Mouse (Mus musculus) MEL (cell line): Measurements from ENCODE around the gene Ahcyl2. TPM values are rescaled to one million over a fixed set of nuclear protein-coding genes. Genes with fewer than 3 reads are reported as not detected.

ENCODE experiments used
- DNase-seq: peaks from one replicate; pipeline ENCODE4 v3.0.0; 2011; ENCODE audit warnings: low read depth, low spot score
- H3K27ac ChIP-seq: 2 replicates; pipeline ENCODE4 v1.5.1; 2012; ENCODE audit warnings: low read depth, mild to moderate bottlenecking, control low read depth, low read length, moderate library complexity; ENCODE audit not compliant: control insufficient read depth
- H3K27me3 ChIP-seq, 2 experiments: fragments of 150-350 bp in 1 of 2; sonication (generic) in 1 of 2; 2 replicates each; pipeline ENCODE4 v1.6.1; 2012; ENCODE audit warnings: low read length in 2 of 2, mild to moderate bottlenecking in 2 of 2, improper control_type of control experiment in 1 of 2, moderate library complexity in 1 of 2; ENCODE audit not compliant: insufficient read depth in 2 of 2, control insufficient read depth in 1 of 2
- H3K36me3 ChIP-seq, 2 experiments: 2 replicates each; pipeline ENCODE4 v1.6.1; 2012 to 2014; ENCODE audit warnings: low read length in 2 of 2, improper control_type of control experiment in 1 of 2, inconsistent platforms in 1 of 2, mild to moderate bottlenecking in 1 of 2; ENCODE audit not compliant: insufficient read depth in 2 of 2, control insufficient read depth in 1 of 2
- H3K4me1 ChIP-seq, 2 experiments: fragments of 150-350 bp in 1 of 2; sonication (generic) in 1 of 2; 2 replicates each; pipeline ENCODE4 v1.6.1; 2012; ENCODE audit warnings: low read length in 2 of 2, improper control_type of control experiment in 1 of 2, mild to moderate bottlenecking in 1 of 2; ENCODE audit not compliant: insufficient read depth in 2 of 2, control insufficient read depth in 1 of 2
- H3K4me3 ChIP-seq, 2 experiments: fragments of 150-350 bp in 1 of 2; sonication (generic) in 1 of 2; 2 replicates each; pipeline ENCODE4 v1.5.1; 2012; ENCODE audit warnings: low read depth in 2 of 2, low read length in 2 of 2, mild to moderate bottlenecking in 2 of 2, moderate library complexity in 2 of 2, control low read depth in 1 of 2, improper control_type of control experiment in 1 of 2; ENCODE audit not compliant: control insufficient read depth in 1 of 2, insufficient read depth in 1 of 2
- H3K79me2 ChIP-seq: 2 replicates; pipeline ENCODE4 v1.6.1; 2012; ENCODE audit warnings: mild to moderate bottlenecking, low read length, moderate library complexity; ENCODE audit not compliant: control insufficient read depth, poor library complexity, insufficient read depth
- H3K9ac ChIP-seq: 2 replicates; pipeline ENCODE4 v1.6.1; 2012; ENCODE audit warnings: low read depth, mild to moderate bottlenecking, control low read depth, low read length, moderate library complexity; ENCODE audit not compliant: control insufficient read depth, poor library complexity, severe bottlenecking
- H3K9me3 ChIP-seq: fragments of 150-350 bp; sonication (generic); replicated peaks from 2 replicates; pipeline ENCODE4 v1.6.1; 2012; ENCODE audit warnings: mild to moderate bottlenecking, low read length, improper control_type of control experiment, moderate library complexity; ENCODE audit not compliant: insufficient read depth
- CHD1 ChIP-seq: IDR thresholded peaks from 2 replicates; pipeline ENCODE4 v1.6.1; 2012; ENCODE audit warnings: low read depth, mild to moderate bottlenecking, inconsistent platforms, low read length, improper control_type of control experiment
- CTCF ChIP-seq, 3 experiments: IDR thresholded peaks in 2 of 3; conservative IDR thresholded peaks in 1 of 3; 2 replicates each; pipeline ENCODE4 v1.5.1; 2011 to 2012; ENCODE audit warnings: low read length in 3 of 3, low read depth in 2 of 3, mild to moderate bottlenecking in 2 of 3, improper control_type of control experiment in 1 of 3, inconsistent platforms in 1 of 3, mixed read lengths in 1 of 3, moderate library complexity in 1 of 3; ENCODE audit not compliant: control insufficient read depth in 1 of 3, insufficient read depth in 1 of 3, poor library complexity in 1 of 3, severe bottlenecking in 1 of 3
- E2F4 ChIP-seq: IDR thresholded peaks from 2 replicates; pipeline ENCODE4 v1.6.1; 2011; ENCODE audit warnings: low read depth, low read length, improper control_type of control experiment, borderline replicate concordance
- ETS1 ChIP-seq: IDR thresholded peaks from 2 replicates; pipeline ENCODE4 v1.6.1; 2012; ENCODE audit warnings: low read depth, mild to moderate bottlenecking, inconsistent platforms, low read length, improper control_type of control experiment, moderate library complexity
- GABPA ChIP-seq: IDR thresholded peaks from 2 replicates; pipeline ENCODE4 v1.6.1; 2012; ENCODE audit warnings: low read depth, mild to moderate bottlenecking, inconsistent platforms, low read length, improper control_type of control experiment, moderate library complexity
- GATA1 ChIP-seq: IDR thresholded peaks from 2 replicates; pipeline ENCODE4 v1.6.1; 2011; ENCODE audit warnings: low read depth, low read length, improper control_type of control experiment
- HCFC1 ChIP-seq: IDR thresholded peaks from 2 replicates; pipeline ENCODE4 v1.6.1; 2012; ENCODE audit warnings: low read depth, mild to moderate bottlenecking, inconsistent platforms, low read length, improper control_type of control experiment, moderate library complexity
- KAT2A ChIP-seq: conservative IDR thresholded peaks from 2 replicates; pipeline ENCODE4 v1.6.1; 2012; ENCODE audit warnings: low read depth, low read length, improper control_type of control experiment, inconsistent platforms
- MAFK ChIP-seq: IDR thresholded peaks from 2 replicates; pipeline ENCODE4 v1.6.1; 2011; ENCODE audit warnings: low read depth, mild to moderate bottlenecking, low read length, improper control_type of control experiment, borderline replicate concordance
- MAX ChIP-seq: IDR thresholded peaks from 2 replicates; pipeline ENCODE4 v1.6.1; 2011; ENCODE audit warnings: low read length, improper control_type of control experiment
- MAZ ChIP-seq: IDR thresholded peaks from 2 replicates; pipeline ENCODE4 v1.6.1; 2012; ENCODE audit warnings: low read depth, mild to moderate bottlenecking, inconsistent platforms, low read length, improper control_type of control experiment
- MEF2A ChIP-seq: IDR thresholded peaks from 2 replicates; pipeline ENCODE4 v1.6.1; 2014; ENCODE audit warnings: low read depth, mild to moderate bottlenecking, inconsistent platforms, low read length, improper control_type of control experiment; ENCODE audit not compliant: poor library complexity, insufficient replicate concordance, severe bottlenecking; ENCODE audit errors: extremely low read depth
- MYC ChIP-seq: IDR thresholded peaks from 2 replicates; pipeline ENCODE4 v1.6.1; 2011; ENCODE audit warnings: low read depth, mild to moderate bottlenecking, low read length, improper control_type of control experiment, moderate library complexity
- NELFE ChIP-seq: IDR thresholded peaks from 2 replicates; pipeline ENCODE4 v1.6.1; 2011; ENCODE audit warnings: low read depth, low read length, improper control_type of control experiment
- NRF1 ChIP-seq: IDR thresholded peaks from 2 replicates; pipeline ENCODE4 v1.6.1; 2014; ENCODE audit warnings: low read depth, mild to moderate bottlenecking, inconsistent platforms, low read length, improper control_type of control experiment, moderate library complexity; ENCODE audit not compliant: poor library complexity, insufficient read depth, severe bottlenecking
- POLR2A ChIP-seq, 2 experiments: IDR thresholded peaks; 2 replicates each; pipeline ENCODE4 v1.6.1; 2011 to 2012; ENCODE audit warnings: low read length in 2 of 2, mild to moderate bottlenecking in 2 of 2, control low read depth in 1 of 2, improper control_type of control experiment in 1 of 2, low read depth in 1 of 2, moderate library complexity in 1 of 2; ENCODE audit not compliant: control insufficient read depth in 1 of 2, insufficient read depth in 1 of 2, poor library complexity in 1 of 2
- POLR2AphosphoS2 ChIP-seq: IDR thresholded peaks from 2 replicates; pipeline ENCODE4 v1.6.1; 2011; ENCODE audit warnings: low read length, improper control_type of control experiment
- RAD21 ChIP-seq: IDR thresholded peaks from 2 replicates; pipeline ENCODE4 v1.6.1; 2011; ENCODE audit warnings: mild to moderate bottlenecking, low read depth, low read length, improper control_type of control experiment
- RCOR1 ChIP-seq: IDR thresholded peaks from 2 replicates; pipeline ENCODE4 v1.6.1; 2012; ENCODE audit warnings: low read depth, mild to moderate bottlenecking, inconsistent platforms, low read length, improper control_type of control experiment
- SIN3A ChIP-seq: IDR thresholded peaks from 2 replicates; pipeline ENCODE4 v1.6.1; 2012; ENCODE audit warnings: low read length, improper control_type of control experiment, inconsistent platforms
- SMC3 ChIP-seq: IDR thresholded peaks from 2 replicates; pipeline ENCODE4 v1.6.1; 2011; ENCODE audit warnings: low read depth, low read length, improper control_type of control experiment
- TAL1 ChIP-seq: IDR thresholded peaks from 2 replicates; pipeline ENCODE4 v1.6.1; 2012; ENCODE audit warnings: mild to moderate bottlenecking, inconsistent platforms, low read length, moderate library complexity, mixed read lengths
- TBP ChIP-seq: IDR thresholded peaks from 2 replicates; pipeline ENCODE4 v1.8.0; 2011; ENCODE audit warnings: low read depth, low read length, improper control_type of control experiment
- UBTF ChIP-seq: IDR thresholded peaks from 2 replicates; pipeline ENCODE4 v1.6.1; 2012; ENCODE audit warnings: low read depth, mild to moderate bottlenecking, inconsistent platforms, low read length, improper control_type of control experiment, moderate library complexity, borderline replicate concordance; ENCODE audit not compliant: insufficient read depth
- USF1 ChIP-seq: IDR thresholded peaks from 2 replicates; pipeline ENCODE4 v1.6.1; 2014; ENCODE audit warnings: low read depth, mild to moderate bottlenecking, inconsistent platforms, low read length, improper control_type of control experiment, moderate library complexity
- ZKSCAN1 ChIP-seq: IDR thresholded peaks from 2 replicates; pipeline ENCODE4 v1.6.1; 2012; ENCODE audit warnings: low read depth, mild to moderate bottlenecking, inconsistent platforms, low read length, improper control_type of control experiment, moderate library complexity
- ZMIZ1 ChIP-seq: IDR thresholded peaks from 2 replicates; pipeline ENCODE4 v1.6.1; 2012; ENCODE audit warnings: low read depth, mild to moderate bottlenecking, inconsistent platforms, low read length, improper control_type of control experiment, moderate library complexity
- ZNF384 ChIP-seq: IDR thresholded peaks from 2 replicates; pipeline ENCODE4 v1.6.1; 2012; ENCODE audit warnings: low read depth, mild to moderate bottlenecking, inconsistent platforms, low read length, improper control_type of control experiment
- polyA plus RNA-seq, 2 experiments: library from polyadenylated mRNA; stranded (reverse) in 1 of 2; unstranded in 1 of 2; fragments of >175 nt in 1 of 2; fragments of >200 nt in 1 of 2; gene quantifications; 2 replicates each; pipeline versions ENCODE4 v1.2.1 to v1.2.4; 2012; ENCODE audit warnings: low replicate concordance in 2 of 2, low read depth in 1 of 2; ENCODE audit not compliant: insufficient read length in 2 of 2, insufficient read depth in 1 of 2, missing spikeins in 1 of 2
- total RNA-seq: library from RNA; depleted of rRNA; stranded (reverse); fragments of 300-350 nt; gene quantifications from 2 replicates; pipeline ENCODE4 v1.2.3, GENCODE M21; 2012

Gene Ahcyl2
- total and polyA plus RNA-seq, 3 experiments, result 16.9 to 17.0 TPM; not detected in 1

- Histone ChIP-seq H3K9ac (no peak overlapping the region), H3K36me3 (peaks cover 0 to 47% of the 10 kb centered on the region in 2 experiments; a peak in 2 of 4 replicates), H3K9me3 (no peaks in the 10 kb centered on the region), H3K4me1 (peaks cover 25 to 34% of the 10 kb centered on the region in 2 experiments), H3K79me2 (peaks cover 14% of the 10 kb centered on the region), H3K4me3 (0 out of 4 replicates have a peak overlapping the region, but pooled peaks of 1 of the 2 experiments have one; percentile 42), H3K27me3 (no peaks in the 10 kb centered on the region), H3K27ac (0 out of 2 replicates have a peak overlapping the region, but pooled peaks have one; percentile 10)
- no peak for TF ChIP-seq MYC
- TF ChIP-seq GATA1, result peak; percentile 18; the same call in 1 of the 2 replicates
- TF ChIP-seq UBTF, result 0 out of 2 replicates have a peak, but pooled peaks have one; percentile 44
- no peak for TF ChIP-seq ZNF384
- TF ChIP-seq NRF1, result no peak
- TF ChIP-seq RCOR1, result 0 out of 2 replicates have a peak, but pooled peaks have one; percentile 10
- DNase-seq, result peak; percentile 57
Measured at GRCm38 (mm10) chr6:29775609-29776008, 7.8 kb downstream of the Ahcyl2 start.

- Histone ChIP-seq H3K79me2 (peaks cover 10% of the 10 kb centered on the region), H3K27me3 (no peaks in the 10 kb centered on the region), H3K27ac (peak overlapping the region; percentile 65), H3K4me1 (peaks cover 28 to 35% of the 10 kb centered on the region in 2 experiments), H3K4me3 (peak overlapping the region; percentile 3 to 42; a peak in 3 of 4 replicates), H3K9me3 (no peaks in the 10 kb centered on the region), H3K36me3 (peaks cover 0 to 47% of the 10 kb centered on the region in 2 experiments; a peak in 2 of 4 replicates), H3K9ac (0 out of 2 replicates have a peak overlapping the region, but pooled peaks have one; percentile 37)
- peak; percentile 85 for DNase-seq
- peak; percentile 98 for TF ChIP-seq GATA1
- TF ChIP-seq MYC, result peak; percentile 77
- peak; percentile 94 for TF ChIP-seq RCOR1
- TF ChIP-seq MEF2A, result no peak
- TF ChIP-seq MAX, result peak; percentile 69
- TF ChIP-seq ETS1, result peak; percentile 91
- TF ChIP-seq SMC3, result no peak
- no peak; the same call in 1 of the 2 replicates for TF ChIP-seq E2F4
- no peak for TF ChIP-seq CTCF (IDR thresholded peaks at IDR 0.05 in 2 of 3, conservative IDR thresholded peaks at IDR 0.05 in 1 of 3; ENCODE audit: control insufficient read depth in 1 of 3, insufficient read depth in 1 of 3, low read depth in 2 of 3, low read length in 3 of 3, poor library complexity in 1 of 3, severe bottlenecking in 1 of 3)
- 0 out of 2 replicates have a peak, but pooled peaks have one; percentile 7 for TF ChIP-seq ZKSCAN1
- TF ChIP-seq ZMIZ1, result 0 out of 2 replicates have a peak, but pooled peaks have one; percentile 50
- peak; percentile 63 for TF ChIP-seq TAL1
- TF ChIP-seq KAT2A, result peak; percentile 25; the same call in 1 of the 2 replicates
- peak; percentile 50; the same call in 1 of the 2 replicates for TF ChIP-seq MAZ
- TF ChIP-seq TBP, result peak; percentile 97
- TF ChIP-seq NELFE, result peak; percentile 18; the same call in 1 of the 2 replicates
- 0 out of 2 replicates have a peak, but pooled peaks have one; percentile 57 for TF ChIP-seq CHD1
- peak; percentile 63 for TF ChIP-seq HCFC1
- peak; percentile 70 for TF ChIP-seq MAFK
- TF ChIP-seq SIN3A, result peak; percentile 92
- no peak for TF ChIP-seq UBTF
- TF ChIP-seq POLR2A (IDR thresholded peaks at IDR 0.05; ENCODE audit: control insufficient read depth in 1 of 2, insufficient read depth in 1 of 2, low read depth in 1 of 2, low read length in 2 of 2, poor library complexity in 1 of 2), result no peak
- TF ChIP-seq ZNF384, result no peak
- TF ChIP-seq POLR2AphosphoS2, result 0 out of 2 replicates have a peak, but pooled peaks have one; percentile 39
- no peak for TF ChIP-seq RAD21
- no peak for TF ChIP-seq USF1
- TF ChIP-seq GABPA, result no peak
Measured at GRCm38 (mm10) chr6:29776542-29777237, 8.9 kb downstream of the Ahcyl2 start.
